Mouse (Mus musculus): ENCODE results near the gene Kpna3. TPM values are rescaled to one million over a fixed set of nuclear protein-coding genes. Genes with fewer than 3 reads are reported as not detected.
"Not testable (repeated sequence)": the region's sequence is repeated elsewhere in the genome, so short reads cannot be mapped to it uniquely, and the experiment has no call there.

Kpna3 gene
- polyA plus RNA-seq, 1 experiment from 2014 or later = 62.3 TPM

DNA sequence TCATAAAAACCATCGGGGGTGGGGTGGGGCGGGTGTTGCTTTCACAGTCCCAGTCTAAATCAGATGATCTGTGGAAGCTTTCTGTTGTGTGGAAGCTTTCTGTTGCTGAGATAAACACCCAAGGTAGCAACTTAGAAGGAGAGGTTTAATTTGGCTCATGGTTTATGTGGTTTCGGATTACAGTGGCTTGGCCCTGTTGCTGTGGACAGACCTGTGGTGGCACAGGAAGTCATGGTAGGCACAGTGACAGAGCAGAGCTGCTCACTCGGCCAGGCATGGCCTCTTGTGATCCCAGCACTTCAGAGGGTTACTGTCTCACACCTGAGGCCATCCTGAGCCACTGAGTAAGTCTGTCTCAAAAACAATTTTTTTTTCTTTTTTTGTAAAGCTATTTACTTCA is 100.3 kb downstream of the Kpna3 start:
- whole genome bisulfite sequencing = 72% methylated on average over 4 of the region's 4 CpGs
- Histone ChIP-seq H3K4me2 (no peak overlapping the region), H3K27me3 (ENCODE audit: insufficient read depth, low read length) (no peaks in the 10 kb centered on the region), H3K9ac (no peak overlapping the region), H3K4me3 (ENCODE audit: low read depth, low read length) (no peak overlapping the region), H3K27ac (ENCODE audit: low read depth) (no peak overlapping the region), H3K9me3 (ENCODE audit: low read depth, low read length) (no peaks in the 10 kb centered on the region), H3K36me3 (ENCODE audit: insufficient read depth) (no peaks in the 10 kb centered on the region), H3K4me1 (ENCODE audit: insufficient read depth) (no peaks in the 10 kb centered on the region)
- no peak for TF ChIP-seq CTCF (IDR thresholded peaks at IDR 0.05; ENCODE audit: low read depth)
- DNase-seq (no peak), ATAC-seq (ENCODE audit: insufficient read depth) (no peak)

DNA sequence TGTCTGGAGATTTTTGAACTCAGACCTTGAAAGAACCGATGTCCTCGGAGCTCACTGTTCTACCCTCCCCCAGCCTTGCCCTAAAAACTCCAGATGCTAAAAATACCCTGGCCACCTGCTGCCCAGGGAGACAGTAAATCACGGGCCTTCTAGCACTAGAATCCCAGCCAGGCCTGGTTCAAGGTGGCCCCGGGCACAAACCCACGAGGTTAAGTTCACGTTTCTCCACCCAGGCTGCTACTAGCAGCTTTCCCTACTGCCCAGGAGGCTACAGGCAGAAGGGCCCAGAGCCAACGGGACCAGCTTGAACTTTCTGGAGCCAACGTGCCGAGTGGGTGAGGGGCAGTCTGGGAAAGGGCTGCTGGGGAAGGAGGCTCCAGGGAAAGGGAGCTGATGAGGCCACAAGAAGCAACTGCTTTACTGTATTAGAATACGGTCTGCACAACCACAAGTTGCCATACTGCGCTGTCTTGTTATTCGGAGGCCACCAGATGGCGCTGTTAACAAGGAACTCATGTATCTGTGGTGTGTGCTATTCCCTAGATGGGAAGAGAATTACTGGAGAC is 108.6 kb downstream of the Kpna3 start:
- ATAC-seq (ENCODE audit: insufficient read depth) = peak; percentile 76
- WGBS = 18% methylated on average over 13 of the region's 13 CpGs
- no peak overlapping the region for H3K4me3 ChIP-seq (ENCODE audit: low read depth, low read length)
- no peaks in the 10 kb centered on the region for H3K9me3 ChIP-seq (ENCODE audit: low read depth, low read length)
- no peaks in the 10 kb centered on the region for H3K27me3 ChIP-seq (ENCODE audit: insufficient read depth, low read length)
- DNase-seq = peak; percentile 94
- H3K27ac ChIP-seq (ENCODE audit: low read depth) = no peak overlapping the region
- no peak overlapping the region for H3K9ac ChIP-seq
- H3K4me1 ChIP-seq (ENCODE audit: insufficient read depth) = no peaks in the 10 kb centered on the region
- H3K4me2 ChIP-seq = peak overlapping the region; percentile 31; the same call in 1 of the 2 replicates
- peak; percentile 94 for TF ChIP-seq CTCF (IDR thresholded peaks at IDR 0.05; ENCODE audit: low read depth)
- H3K36me3 ChIP-seq (ENCODE audit: insufficient read depth) = no peaks in the 10 kb centered on the region

DNA sequence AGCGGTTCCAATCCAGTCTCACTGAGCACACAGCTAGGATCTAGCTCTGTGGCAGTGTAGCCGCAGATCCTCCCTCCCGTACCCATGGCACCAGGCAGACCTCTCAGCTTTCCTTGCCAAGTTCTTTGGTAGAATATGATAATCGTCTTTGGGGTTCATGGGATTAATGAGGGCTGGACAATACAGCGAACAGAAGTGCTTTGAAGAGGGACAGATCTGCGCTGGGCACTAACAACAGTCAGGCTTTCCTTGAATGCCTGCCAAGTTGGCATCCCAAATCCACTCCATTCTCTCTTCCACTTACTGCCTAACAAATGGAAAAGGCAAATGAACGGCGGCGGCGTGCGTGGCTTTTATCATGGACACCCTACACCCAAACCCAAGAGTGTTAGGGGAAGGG is 109.1 kb downstream of the Kpna3 start:
- Histone ChIP-seq H3K4me1 (ENCODE audit: insufficient read depth) (no peaks in the 10 kb centered on the region), H3K9ac (no peak overlapping the region), H3K27me3 (ENCODE audit: insufficient read depth, low read length) (no peaks in the 10 kb centered on the region), H3K4me3 (ENCODE audit: low read depth, low read length) (no peak overlapping the region), H3K4me2 (no peak overlapping the region), H3K27ac (ENCODE audit: low read depth) (no peak overlapping the region), H3K36me3 (ENCODE audit: insufficient read depth) (no peaks in the 10 kb centered on the region), H3K9me3 (ENCODE audit: low read depth, low read length) (no peaks in the 10 kb centered on the region)
- 81% methylated on average over 11 of the region's 11 CpGs for WGBS
- DNase-seq = no peak
- TF ChIP-seq CTCF (IDR thresholded peaks at IDR 0.05; ENCODE audit: low read depth) = no peak
- ATAC-seq (ENCODE audit: insufficient read depth) = no peak

DNA sequence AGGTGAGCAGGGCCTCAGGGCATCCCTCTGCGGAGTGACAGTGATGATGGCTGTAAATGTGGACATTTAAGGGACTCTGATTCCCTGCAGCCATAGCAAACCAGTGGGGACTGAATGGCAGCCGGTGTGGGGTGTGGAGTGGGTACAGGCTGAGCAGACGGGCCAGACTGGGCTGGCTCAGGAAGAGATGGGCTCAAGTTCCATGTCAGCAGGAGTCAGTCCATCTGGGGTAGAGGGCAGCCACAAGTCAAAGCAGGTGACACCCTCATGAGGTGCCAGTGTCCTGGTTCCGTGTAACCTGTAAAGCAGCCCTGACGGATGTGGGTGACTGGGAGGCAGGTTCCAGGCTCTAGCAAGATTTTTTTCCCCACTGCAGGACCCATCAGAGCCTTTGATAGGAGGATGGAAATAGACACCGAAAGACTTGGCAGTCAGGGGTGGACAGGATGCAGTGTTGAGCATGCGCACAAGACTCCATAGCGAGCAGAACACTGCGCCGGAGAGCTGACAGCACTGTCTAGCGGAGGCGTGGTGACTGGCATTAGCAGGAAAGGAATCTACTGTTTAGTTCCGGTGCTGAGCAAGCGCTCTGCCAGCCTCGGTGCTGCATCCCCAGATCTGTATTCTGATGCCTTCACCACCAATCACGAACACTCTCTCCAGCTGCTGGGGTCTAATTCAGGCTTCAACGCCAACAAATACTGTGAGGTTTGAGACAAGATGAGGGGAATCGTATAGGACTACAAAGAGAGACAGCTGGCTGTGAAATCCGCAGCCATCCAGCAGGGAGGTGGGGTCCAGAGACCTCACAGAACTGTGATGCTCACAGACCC is 111.8 kb downstream of the Kpna3 start:
- Histone ChIP-seq H3K4me3 (ENCODE audit: low read depth, low read length) (no peak overlapping the region), H3K27ac (ENCODE audit: low read depth) (no peak overlapping the region), H3K9me3 (ENCODE audit: low read depth, low read length) (no peaks in the 10 kb centered on the region), H3K27me3 (ENCODE audit: insufficient read depth, low read length) (no peaks in the 10 kb centered on the region), H3K36me3 (ENCODE audit: insufficient read depth) (no peaks in the 10 kb centered on the region), H3K4me2 (peak overlapping the region; percentile 50), H3K4me1 (ENCODE audit: insufficient read depth) (no peaks in the 10 kb centered on the region), H3K9ac (no peak overlapping the region)
- ATAC-seq (ENCODE audit: insufficient read depth) = peak; percentile 82
- 37% methylated on average over 19 of the region's 19 CpGs for WGBS
- no peak; the same call in 1 of the 2 replicates for TF ChIP-seq CTCF (IDR thresholded peaks at IDR 0.05; ENCODE audit: low read depth)
- peak; percentile 84 for DNase-seq

DNA sequence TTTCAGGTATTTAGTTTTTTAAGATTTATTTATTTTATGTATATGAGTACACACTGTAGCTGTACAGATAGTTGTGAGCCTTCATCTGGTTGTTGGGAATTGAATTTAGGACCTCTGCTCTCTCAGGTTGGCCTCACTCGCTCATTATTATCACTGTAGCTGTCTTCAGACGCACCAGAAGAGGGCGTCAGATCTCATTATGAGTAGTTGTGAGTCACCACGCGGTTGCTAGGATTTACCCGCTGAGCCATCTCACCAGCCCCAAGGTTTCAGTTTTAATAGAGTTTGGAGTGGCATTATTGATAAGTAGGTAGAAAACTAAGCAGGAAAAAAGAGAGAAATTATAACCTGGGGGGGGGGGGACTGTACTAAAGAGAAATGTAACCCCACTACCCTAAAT is 112.7 kb downstream of the Kpna3 start:
- not testable (repeated sequence) for H3K27me3 ChIP-seq (ENCODE audit: insufficient read depth, low read length); H3K36me3 ChIP-seq (ENCODE audit: insufficient read depth); H3K4me2 ChIP-seq; H3K4me1 ChIP-seq (ENCODE audit: insufficient read depth); H3K9ac ChIP-seq; DNase-seq; H3K27ac ChIP-seq (ENCODE audit: low read depth); ATAC-seq (ENCODE audit: insufficient read depth); H3K9me3 ChIP-seq (ENCODE audit: low read depth, low read length); H3K4me3 ChIP-seq (ENCODE audit: low read depth, low read length)
- 26% methylated on average over 6 of the region's 6 CpGs for WGBS

DNA sequence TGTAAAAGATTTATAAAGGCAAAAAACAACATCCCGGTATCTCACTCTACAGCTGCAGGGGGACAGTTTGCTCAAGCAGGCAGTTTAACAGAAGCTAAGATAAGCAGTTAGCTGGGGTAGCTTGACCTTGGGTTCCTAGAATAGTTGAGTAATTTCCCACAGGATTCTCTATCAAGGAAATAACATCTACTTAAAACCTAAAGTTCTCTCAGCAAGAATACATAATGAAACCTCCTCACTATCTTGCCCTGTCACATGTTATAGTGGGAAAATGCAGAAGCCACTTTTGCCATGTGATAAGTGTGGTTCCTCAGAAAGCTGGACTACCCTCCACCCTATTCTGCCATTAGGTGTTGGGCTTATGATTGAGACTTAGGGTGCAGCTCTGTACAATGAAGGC is 116.9 kb downstream of the Kpna3 start:
- WGBS = 90% methylated on average over 1 of the region's 1 CpGs
- H3K27me3 ChIP-seq (ENCODE audit: insufficient read depth, low read length) = no peaks in the 10 kb centered on the region

DNA sequence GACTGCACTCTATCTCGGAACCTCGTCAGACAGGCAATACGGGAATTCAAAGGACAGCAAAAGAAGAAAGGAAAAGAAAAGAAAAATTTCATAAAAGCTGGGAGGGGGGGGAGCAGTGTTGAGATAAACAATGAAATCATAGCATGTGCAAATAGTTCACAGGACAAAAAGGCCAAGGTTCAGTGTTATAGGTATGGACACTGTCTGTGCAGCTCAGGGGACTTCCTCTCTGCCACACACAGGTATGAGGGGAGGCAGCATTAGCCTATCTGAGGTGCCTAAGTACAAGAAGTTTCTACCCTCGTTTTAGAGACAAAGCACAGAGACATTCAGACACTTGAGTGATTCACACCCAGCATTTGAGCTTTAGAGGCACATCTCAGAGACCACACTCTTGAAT is 118.5 kb downstream of the Kpna3 start:
- Histone ChIP-seq H3K4me2 (no peak overlapping the region), H3K9ac (no peak overlapping the region), H3K9me3 (ENCODE audit: low read depth, low read length) (no peaks in the 10 kb centered on the region), H3K36me3 (ENCODE audit: insufficient read depth) (no peaks in the 10 kb centered on the region), H3K4me1 (ENCODE audit: insufficient read depth) (no peaks in the 10 kb centered on the region), H3K27me3 (ENCODE audit: insufficient read depth, low read length) (no peaks in the 10 kb centered on the region), H3K27ac (ENCODE audit: low read depth) (no peak overlapping the region), H3K4me3 (ENCODE audit: low read depth, low read length) (no peak overlapping the region)
- WGBS = 79% methylated on average over 4 of the region's 4 CpGs
- ATAC-seq (ENCODE audit: insufficient read depth) = no peak
- TF ChIP-seq CTCF (IDR thresholded peaks at IDR 0.05; ENCODE audit: low read depth) = no peak
- DNase-seq = no peak

More for the DNA sequence above, 116.9 kb downstream of the Kpna3 start:
- H3K36me3 ChIP-seq (ENCODE audit: insufficient read depth) = no peaks in the 10 kb centered on the region
- no peak overlapping the region for H3K9ac ChIP-seq
- H3K9me3 ChIP-seq (ENCODE audit: low read depth, low read length) = no peaks in the 10 kb centered on the region
- no peak for TF ChIP-seq CTCF (IDR thresholded peaks at IDR 0.05; ENCODE audit: low read depth)
- H3K4me3 ChIP-seq (ENCODE audit: low read depth, low read length) = no peak overlapping the region
- ATAC-seq (ENCODE audit: insufficient read depth) (no peak), DNase-seq (no peak)
- H3K27ac ChIP-seq (ENCODE audit: low read depth) = no peak overlapping the region
- H3K4me1 ChIP-seq (ENCODE audit: insufficient read depth) = no peaks in the 10 kb centered on the region
- no peak overlapping the region for H3K4me2 ChIP-seq

Data from lung, embryonic 14.5 days (tissue).